Mouse (Mus musculus): ENCODE measurements at regions not wholly inside any gene's neighbourhood (a gene's known extent, or its start where the extent isn't known, plus 50 kb on each side); places are given as distances from the start of the nearest gene placed in this dataset.

DNA sequence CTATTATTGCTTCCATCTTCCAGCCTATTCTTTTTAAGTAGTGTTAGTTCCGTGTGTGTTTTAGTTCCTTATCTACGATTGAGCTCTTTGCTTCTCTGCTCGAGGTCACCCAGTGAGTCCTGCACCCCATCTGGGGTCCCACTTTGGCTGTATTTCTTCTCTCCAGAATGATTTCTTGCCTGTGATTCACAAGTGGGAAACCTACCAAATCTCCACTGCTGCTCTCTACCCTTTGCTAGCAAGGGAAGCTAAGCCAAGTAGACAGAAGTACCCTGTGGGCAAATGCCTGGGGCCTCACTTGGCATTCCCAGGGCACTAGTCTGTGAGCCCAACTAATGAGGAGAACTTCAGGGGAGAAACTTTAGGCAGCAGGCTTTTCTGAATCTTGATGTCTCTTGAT lies 142.5 kb upstream of the Slc30a5 start:
- TF ChIP-seq GATA1 (IDR thresholded peaks at IDR 0.05; ENCODE audit: low read length): no peak

DNA sequence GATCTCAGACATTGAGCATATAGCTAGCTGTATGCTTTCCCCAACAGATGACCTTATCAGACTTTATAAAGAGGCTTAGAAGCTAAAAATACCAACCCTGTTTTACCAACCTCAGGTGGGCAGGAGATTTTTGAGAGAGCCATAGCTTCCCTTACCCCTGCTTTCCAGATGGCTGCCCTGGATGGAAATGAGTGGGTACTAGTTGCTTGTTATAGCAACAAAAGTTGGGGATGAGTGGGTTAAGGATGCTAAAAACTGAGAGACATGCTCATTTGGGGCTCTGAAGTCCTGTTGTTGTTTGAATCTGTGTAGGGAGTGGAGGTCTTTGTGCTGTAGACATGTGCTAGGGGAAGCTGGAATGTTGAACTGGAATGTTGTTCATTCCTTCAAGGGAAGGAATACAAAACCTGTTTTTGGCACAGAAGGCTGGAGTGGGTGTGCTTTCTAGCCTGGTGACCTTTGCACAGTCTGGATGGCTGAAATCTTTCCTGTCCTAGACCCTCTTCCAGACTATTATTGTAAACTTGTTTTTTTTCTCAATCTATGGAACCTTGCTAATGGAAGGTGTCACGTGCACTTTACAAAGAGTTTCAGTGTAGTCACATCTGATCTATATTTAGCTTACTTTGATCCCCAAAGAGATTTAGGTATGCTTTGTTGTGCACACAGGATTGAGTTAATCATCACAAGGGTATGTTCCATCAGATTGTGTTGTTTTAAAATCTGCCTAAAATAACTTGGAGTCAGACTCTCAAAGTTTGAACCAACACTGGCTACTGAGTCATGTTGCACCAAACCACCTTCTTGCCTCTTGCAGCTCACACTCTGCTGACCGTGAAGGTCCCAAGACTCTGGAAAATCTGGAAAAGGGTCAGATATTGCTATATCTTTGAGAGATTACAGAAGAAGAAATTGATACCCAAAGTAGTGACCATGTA lies 138.1 kb upstream of the Slc30a5 start:
- TF ChIP-seq GATA1 (IDR thresholded peaks at IDR 0.05; ENCODE audit: low read length): no peak

DNA sequence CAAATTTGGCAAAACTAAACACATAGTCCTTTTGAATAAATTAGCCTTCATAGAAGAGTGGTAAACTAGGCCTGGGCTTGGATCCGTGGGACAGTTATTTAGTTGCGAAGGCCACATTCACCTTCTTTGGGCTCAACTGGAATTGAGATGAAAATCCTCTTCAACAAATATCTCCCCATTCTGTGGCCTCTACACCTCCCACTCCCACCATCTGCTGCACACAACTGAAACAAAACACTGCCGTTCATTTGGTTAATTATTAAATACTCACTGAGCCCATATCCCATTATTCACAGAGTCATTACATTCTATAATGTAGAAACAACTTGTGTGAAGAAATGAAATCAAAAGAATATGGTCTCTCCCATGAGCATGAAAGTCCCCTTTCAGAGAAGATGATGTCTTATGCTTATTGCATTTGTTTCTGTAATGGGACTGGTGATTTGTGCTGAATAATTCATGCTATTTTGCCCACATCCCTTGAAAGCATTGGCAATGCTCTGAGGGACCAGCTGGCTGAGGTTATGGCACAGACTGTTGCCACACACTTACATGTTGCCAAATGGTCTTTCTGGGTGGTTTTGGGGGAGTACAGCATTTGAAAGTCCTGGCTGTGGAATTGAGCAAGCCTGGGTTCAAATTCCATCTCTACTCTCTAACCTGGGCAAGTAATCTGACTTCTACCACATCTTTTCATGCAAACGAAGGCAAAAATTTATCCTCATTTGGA lies 129.7 kb upstream of the Slc30a5 start:
- TF ChIP-seq GATA1 (IDR thresholded peaks at IDR 0.05; ENCODE audit: low read length): no peak

DNA sequence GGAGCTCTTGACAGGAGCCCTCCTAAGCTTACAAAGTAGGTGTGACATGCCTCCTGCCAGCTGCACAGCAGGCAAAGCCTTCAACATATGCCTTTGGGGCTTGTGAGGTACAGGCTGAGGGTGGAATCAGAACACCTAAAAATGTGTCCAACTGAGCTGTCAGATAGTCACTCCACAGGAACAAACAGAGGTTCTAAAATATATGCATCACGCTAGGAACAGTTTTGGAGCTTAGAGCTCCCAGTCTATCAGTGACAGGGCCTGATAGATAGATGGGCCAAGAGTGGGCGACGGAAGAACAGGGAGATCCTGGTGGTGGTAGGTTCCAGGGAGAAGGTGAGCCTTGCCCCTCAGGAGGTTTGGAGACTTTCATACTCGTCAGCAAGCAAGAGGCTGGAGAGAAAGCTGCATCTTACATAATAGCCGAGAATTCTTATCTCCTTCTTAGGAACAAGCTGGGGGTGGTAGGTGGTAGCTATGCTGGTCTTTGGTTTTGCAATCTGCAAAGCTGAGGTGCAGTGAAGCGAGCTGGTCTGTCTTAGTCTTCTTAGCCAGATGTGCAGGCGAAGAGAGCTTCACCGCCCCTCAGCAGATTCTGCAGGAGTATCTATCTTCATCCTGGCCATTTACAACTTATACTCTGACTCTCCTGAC lies 121.5 kb upstream of the Slc30a5 start:
- TF ChIP-seq GATA1 (IDR thresholded peaks at IDR 0.05; ENCODE audit: low read length): no peak

DNA sequence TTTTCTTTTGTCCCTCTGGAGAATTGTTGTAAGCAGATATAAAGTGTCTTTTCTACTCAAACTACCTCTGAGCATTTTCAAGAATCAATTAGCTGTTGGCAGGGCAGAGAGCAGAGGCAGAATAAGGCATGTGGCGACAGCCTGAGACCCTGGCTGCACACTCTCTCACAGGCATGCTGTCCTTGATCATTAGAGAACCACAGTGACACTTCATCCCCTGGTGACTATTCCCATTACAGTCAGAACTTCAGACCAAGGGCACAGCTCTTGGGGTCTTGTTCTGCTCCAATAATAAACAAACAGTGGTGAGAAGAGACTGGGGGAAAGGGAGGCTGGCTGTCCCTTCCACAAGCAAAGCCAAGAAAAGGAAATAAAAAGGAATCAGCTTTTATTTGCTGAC lies 120.9 kb upstream of the Slc30a5 start:
- TF ChIP-seq GATA1 (IDR thresholded peaks at IDR 0.05; ENCODE audit: low read length): no peak

DNA sequence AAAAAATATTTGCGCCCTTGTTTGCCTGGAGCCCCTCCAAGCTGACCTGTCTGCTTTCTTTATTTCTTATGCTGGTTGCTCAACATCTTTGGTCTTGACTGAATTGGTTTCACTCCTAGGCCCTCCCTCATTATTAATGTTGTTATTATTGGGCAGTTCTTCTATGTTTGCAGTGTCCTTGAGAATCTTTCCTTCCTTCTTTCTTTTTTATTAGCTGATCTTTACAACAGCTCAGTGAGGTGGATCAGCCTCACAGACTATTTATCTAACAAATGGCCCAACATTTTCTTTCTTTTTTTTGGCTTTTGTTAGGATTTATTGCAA lies 117.9 kb upstream of the Slc30a5 start:
- TF ChIP-seq GATA1 (IDR thresholded peaks at IDR 0.05; ENCODE audit: low read length): no peak

DNA sequence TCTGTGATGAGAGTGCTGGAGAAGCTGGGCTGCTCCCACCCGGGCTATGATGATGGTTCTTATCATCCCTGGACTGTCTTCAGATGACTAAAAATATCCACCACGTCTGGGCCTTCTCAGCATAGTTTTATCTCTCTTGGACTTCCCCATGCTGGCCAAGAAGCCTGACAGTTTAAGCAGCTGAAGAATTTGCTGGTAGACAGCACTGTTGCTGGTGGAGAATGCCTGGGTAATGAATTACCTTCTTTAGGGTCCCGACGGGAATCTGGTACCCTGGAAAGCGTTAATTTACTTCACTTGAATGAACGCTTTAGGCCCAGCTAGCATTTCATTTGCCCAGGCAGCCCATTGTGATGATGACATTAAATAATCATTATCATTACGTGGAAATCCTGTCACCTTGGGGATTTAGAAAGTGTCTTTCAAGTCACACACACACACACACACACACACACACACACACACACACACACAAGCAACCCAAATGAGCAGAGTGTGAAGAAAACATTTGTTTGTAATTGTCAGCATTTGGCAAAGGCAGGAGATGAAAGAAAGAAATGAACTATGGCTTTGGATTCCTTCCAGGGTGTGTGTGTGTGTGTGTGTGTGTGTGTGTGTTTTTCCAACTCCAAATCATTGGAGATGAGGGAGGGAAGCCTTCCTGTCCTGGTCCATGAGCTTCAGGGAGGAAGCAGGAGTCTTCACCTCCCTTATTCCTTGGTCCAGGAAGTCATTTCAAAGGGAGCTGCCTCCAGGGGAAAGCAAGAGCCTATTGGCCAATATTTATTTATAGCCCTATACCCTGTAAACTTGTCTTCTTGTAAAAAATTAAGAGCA lies 117.3 kb upstream of the Slc30a5 start:
- TF ChIP-seq GATA1 (IDR thresholded peaks at IDR 0.05; ENCODE audit: low read length): no peak

DNA sequence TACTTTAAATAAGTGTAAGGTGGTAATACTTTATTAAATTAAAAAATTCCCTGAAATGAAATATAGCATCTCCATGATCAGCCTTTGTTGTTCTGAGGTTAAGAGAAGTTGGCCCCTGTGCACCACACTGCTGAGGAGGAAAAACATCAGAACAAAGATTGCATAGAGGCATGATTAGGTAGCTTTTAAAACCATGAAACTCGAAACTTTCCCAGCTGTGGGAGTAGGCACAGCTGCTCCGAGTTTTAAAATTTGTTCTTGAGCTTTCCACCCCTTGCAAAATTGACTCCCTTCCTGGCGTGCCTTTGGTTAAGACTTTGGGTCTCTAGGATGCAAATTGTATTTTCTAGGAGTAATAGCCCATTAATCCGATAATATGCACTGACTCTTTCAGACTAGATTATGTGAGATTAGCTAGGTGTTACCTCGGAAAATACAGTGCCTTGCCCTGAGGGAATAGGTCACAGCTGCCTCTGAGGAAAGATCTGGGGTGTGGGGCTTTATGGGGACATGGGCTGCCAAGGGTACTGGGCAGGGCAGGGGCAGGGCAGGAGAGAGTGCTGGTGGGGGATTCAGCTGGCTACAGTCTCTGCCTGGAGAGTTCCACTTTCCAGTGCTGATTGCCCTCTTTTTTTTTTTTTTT lies 110.1 kb upstream of the Slc30a5 start:
- TF ChIP-seq GATA1 (IDR thresholded peaks at IDR 0.05; ENCODE audit: low read length): no peak

DNA sequence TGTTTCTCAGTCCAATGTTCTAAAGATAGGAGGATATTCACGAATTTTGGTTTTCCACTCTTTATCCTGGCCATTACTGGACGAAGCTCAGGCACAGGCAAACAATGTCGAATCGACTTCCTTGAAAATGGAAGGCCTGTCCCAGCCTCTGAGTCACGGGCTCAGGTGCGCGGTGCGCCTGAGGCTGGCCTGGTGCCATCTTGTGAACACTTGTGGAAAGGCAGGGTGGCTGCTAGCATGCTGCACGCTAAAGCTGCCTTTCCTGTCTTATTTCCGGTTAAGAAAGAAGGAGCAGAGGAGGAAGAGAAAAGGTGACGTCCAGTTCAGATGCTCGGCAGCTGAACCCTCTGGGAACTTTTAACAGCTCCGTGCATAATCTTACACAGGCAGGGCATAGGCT lies 107.6 kb upstream of the Slc30a5 start:
- TF ChIP-seq GATA1 (IDR thresholded peaks at IDR 0.05; ENCODE audit: low read length): no peak

DNA sequence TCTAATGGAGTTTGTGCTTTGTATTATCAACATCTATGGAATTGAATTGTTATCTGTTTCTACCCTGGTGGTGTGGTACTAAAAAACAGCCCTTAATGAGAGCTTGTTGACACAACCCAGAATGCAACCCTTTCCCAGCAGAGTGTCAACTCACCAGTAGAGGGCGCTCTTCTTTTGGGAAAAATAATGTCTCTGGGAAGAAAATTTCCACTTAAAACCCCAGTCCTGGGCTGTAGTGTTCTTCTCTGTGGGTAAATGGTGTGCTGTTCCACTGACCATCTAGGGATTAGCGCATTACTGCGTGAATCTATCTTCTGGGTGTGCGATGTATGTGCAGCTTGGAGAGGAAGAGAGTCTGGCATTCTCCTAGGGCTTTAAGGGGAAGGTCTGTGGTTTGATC lies 106.5 kb upstream of the Slc30a5 start:
- TF ChIP-seq GATA1 (IDR thresholded peaks at IDR 0.05; ENCODE audit: low read length): no peak

DNA sequence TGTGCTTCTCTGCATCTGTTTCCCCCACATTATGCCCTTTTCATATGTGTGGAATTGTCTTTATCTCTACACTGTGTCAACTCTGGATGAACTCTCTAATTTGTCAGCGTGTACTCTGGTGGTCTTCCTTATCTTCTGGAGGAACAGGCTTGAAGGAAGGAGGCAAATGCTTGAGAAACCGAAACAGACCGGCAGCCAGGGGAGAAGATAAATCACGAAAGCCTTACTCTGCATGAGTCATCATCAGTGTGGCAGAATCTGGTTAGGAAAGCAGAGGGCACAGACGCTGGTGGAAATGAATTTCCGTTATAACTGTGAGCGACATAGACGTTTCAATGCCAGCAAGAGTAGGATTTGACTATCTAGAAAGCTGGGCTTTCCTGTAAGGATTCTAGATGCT lies 100.0 kb upstream of the Slc30a5 start:
- TF ChIP-seq GATA1 (IDR thresholded peaks at IDR 0.05; ENCODE audit: low read length): no peak

DNA sequence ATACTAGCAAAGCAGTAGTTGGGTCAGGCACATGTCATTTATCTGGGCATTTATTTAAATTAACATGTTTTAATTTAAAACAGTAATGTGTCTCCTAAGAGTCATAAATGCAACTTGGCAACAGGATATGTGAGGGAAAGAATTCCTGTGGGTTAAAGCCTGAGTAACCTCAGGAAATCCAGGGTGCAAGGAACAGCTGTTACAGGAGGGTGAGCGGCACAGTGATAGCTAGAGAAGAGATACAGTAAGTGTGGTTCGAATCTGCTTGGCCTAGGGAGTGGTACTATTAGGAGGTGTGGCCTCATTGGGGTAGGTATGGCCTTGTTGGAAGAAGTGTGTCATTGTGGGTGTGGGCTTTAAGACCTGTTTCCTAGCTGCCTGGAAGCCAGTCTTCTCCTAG lies 66.3 kb upstream of the Slc30a5 start:
- TF ChIP-seq GATA1 (IDR thresholded peaks at IDR 0.05; ENCODE audit: low read length): no peak

DNA sequence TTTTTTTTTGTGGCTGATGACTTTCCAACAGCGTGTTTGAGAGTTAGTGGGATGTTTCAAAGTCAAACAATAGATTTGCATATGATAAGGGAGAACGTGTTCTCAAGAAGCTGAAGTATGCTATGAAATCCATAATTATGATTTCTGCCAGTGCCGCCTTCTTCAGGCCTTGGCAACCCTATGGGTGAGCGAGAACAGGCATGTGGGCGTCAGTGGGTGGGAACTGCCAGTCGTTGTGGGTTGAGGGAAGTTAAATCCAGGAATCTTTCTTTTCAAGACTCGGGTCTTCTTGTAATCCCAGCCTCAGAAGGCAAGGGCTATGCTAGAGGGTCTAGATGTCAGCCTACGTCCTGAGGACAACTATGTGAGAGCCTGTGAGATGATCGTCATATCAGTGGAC lies 60.6 kb upstream of the Slc30a5 start:
- no peak for TF ChIP-seq GATA1 (IDR thresholded peaks at IDR 0.05; ENCODE audit: low read length)

DNA sequence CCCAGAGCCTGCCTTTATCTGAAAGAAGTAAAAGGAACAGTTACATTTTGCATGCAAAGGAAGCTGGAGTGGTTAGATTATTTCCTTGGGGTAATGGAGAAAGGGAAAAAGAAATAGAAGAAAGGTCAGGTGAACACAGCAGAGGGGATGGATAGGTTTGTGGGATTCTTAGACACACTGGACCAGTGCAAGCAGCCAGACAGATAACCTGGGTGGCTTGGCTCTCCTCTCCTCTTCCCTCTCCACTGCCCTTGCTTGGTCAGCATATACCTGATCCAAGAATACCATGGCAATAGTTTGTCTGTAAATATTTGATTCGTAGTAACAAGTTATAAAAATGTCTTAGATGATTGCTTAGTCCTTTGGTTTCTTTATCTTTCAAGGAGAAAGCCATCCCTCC lies 59.9 kb upstream of the Slc30a5 start:
- TF ChIP-seq GATA1 (IDR thresholded peaks at IDR 0.05; ENCODE audit: low read length): no peak

DNA sequence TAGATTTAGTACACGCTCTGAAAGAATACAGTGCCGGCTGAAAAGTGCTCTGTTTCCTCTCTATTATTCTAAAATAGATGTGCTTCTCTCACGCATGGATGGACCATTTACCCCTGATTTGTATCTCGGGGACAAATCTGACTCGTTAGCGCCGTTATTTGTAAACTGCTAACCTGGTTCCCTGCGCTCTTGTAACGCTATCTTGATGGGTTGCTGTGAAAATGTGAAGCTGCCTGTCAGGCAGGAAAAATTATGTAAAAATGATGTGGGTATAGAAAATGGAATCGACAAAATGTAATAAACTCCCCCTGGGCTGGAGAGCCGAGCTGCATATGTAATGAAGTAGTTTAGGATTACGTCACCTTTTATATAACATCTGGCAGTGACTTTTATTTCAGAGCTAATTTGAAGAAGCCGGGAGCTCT lies 59.4 kb upstream of the Slc30a5 start:
- no peak for TF ChIP-seq GATA1 (IDR thresholded peaks at IDR 0.05; ENCODE audit: low read length)

Measured in G1E-ER4 (cell line).